Mouse (Mus musculus) intestine, embryonic 14.5 days (tissue): Measurements from ENCODE around the gene Ppl. TPM values are rescaled to one million over a fixed set of nuclear protein-coding genes. Genes with fewer than 3 reads are reported as not detected.
A peak's percentile ranks its signal among the peaks of the same experiment; 100 is the strongest.

Experiments
- ATAC-seq: fragments of 200-750 bp; cut with Nextera tagmentation; replicated peaks from 2 replicates; pipeline ENCODE4 v1.8.0; 2017; ENCODE audit warnings: low read depth, moderate number of reproducible peaks, moderate TSS enrichment, moderate library complexity; ENCODE audit not compliant: low FRiP score, low TSS enrichment
- DNase-seq: peaks from one replicate; pipeline ENCODE4 v3.0.0-alpha.2; 2018; ENCODE audit warnings: low spot score
- H3K27ac ChIP-seq: fragments of 300-500 bp; sonication (generic); 2 replicates; pipeline ENCODE4 v1.5.1; 2014; ENCODE audit warnings: low read depth, mild to moderate bottlenecking, control low read depth
- H3K27me3 ChIP-seq: fragments of 300-500 bp; sonication (generic); replicated peaks from 2 replicates; pipeline ENCODE4 v1.6.1; 2014; ENCODE audit warnings: low read length, control low read depth; ENCODE audit not compliant: control insufficient read depth, insufficient read depth
- H3K36me3 ChIP-seq: fragments of 300-500 bp; sonication (generic); 2 replicates; pipeline ENCODE4 v1.6.1; 2014; ENCODE audit warnings: low read length, control low read depth; ENCODE audit not compliant: control insufficient read depth, insufficient read depth
- H3K4me1 ChIP-seq: fragments of 300-500 bp; sonication (generic); replicated peaks from 2 replicates; pipeline ENCODE4 v1.6.1; 2014; ENCODE audit warnings: low read length, control low read depth, mixed read lengths; ENCODE audit not compliant: control insufficient read depth, insufficient read depth
- H3K4me2 ChIP-seq: fragments of 300-500 bp; sonication (generic); 2 replicates; pipeline ENCODE4 v1.6.1; 2014; ENCODE audit warnings: low read length
- H3K4me3 ChIP-seq: fragments of 300-500 bp; sonication (generic); 2 replicates; pipeline ENCODE4 v1.5.1; 2014; ENCODE audit warnings: low read depth, low read length, control low read depth, mixed read lengths
- H3K9ac ChIP-seq: fragments of 300-500 bp; sonication (generic); 2 replicates; pipeline ENCODE4 v1.6.1; 2014; ENCODE audit warnings: mild to moderate bottlenecking, low read length
- H3K9me3 ChIP-seq: fragments of 300-500 bp; sonication (generic); 2 replicates; pipeline ENCODE4 v1.6.1; 2016; ENCODE audit warnings: low read length, control low read depth; ENCODE audit not compliant: control insufficient read depth
- WGBS: fragments of 180-500 bp; shearing (Covaris S2); extraction: QIAGEN DNeasy Blood & Tissue Kit; methylation state at CpG from one replicate; pipeline ENCODE4 v1.1.7; 2014; 5-methylcytosine and 5-hydroxymethylcytosine counted together
- polyA plus RNA-seq: library from polyadenylated mRNA; unstranded; fragments of >200 nt; fragmentation: Nextera tagmentation; extraction: Ambion mirVana; gene quantifications from 2 replicates; pipeline ENCODE4 v1.2.1, GENCODE M21; 2014

Ppl gene
- polyA plus RNA-seq, 1 experiment from 2014 or later = 5.4 TPM

- Histone ChIP-seq H3K36me3 (no peaks in the 10 kb centered on the region), H3K4me1 (no peaks in the 10 kb centered on the region), H3K27ac (no peak overlapping the region), H3K9me3 (no peaks in the 10 kb centered on the region), H3K4me2 (no peak overlapping the region), H3K27me3 (no peaks in the 10 kb centered on the region), H3K9ac (no peak overlapping the region), H3K4me3 (no peak overlapping the region)
- ATAC-seq (no peak), DNase-seq (no peak)
- 55% methylated on average over 6 of the region's 6 CpGs for WGBS
These were observed 21.2 kb upstream of the Ppl start for GRCm38 (mm10) chr16:5153299-5154026.

DNA sequence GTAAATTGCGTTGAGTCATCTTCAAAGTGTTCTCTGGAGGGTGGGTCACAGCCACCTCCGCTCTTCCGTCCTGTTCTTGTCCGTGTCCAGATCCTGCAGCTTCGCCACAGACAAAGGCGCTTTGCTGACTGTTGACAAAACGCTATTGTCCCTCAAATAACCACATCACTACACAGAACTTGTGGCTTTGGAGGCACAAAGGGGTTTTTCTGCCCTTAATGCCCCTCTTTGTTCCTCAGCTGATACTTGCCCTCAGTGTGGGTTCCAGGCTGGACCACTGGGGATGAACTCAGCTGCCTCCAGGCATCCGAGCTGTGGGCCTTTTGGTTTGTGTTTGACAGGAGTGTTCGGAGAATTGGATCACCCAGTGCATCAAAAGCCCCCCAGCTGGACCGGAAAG lies 18.3 kb upstream of the Ppl start:
- Histone ChIP-seq H3K27ac (no peak overlapping the region), H3K36me3 (no peaks in the 10 kb centered on the region), H3K4me3 (no peak overlapping the region), H3K27me3 (0 out of 2 replicates have a peak, but pooled peaks cover 4% of the 10 kb centered on the region), H3K9ac (no peak overlapping the region), H3K4me2 (no peak overlapping the region), H3K4me1 (0 out of 2 replicates have a peak, but pooled peaks cover 8% of the 10 kb centered on the region), H3K9me3 (no peaks in the 10 kb centered on the region)
- DNase-seq (no peak), ATAC-seq (no peak)
- 74% methylated on average over 10 of the region's 10 CpGs for WGBS

GRCm38 (mm10) chr16:5147037-5147385 lies 14.8 kb upstream of the Ppl start, which contains the start of gene Sec14l5:
Gene Sec14l5, plus strand, starts transcription at chr16:5147109.
- Histone ChIP-seq H3K4me2 (peak within 1 kb of the TSS; percentile 58), H3K4me3 (peak within 1 kb of the TSS; percentile 28), H3K4me1 (0 out of 2 replicates have a peak, but pooled peaks cover 8% of the 10 kb centered on the region), H3K27ac (no peak within 1 kb of the TSS), H3K27me3 (0 out of 2 replicates have a peak, but pooled peaks cover 4% of the 10 kb centered on the region), H3K36me3 (no peaks in the 10 kb centered on the region), H3K9ac (no peak within 1 kb of the TSS), H3K9me3 (no peaks in the 10 kb centered on the region)
- no peak; the same call in 1 of the 2 replicates for ATAC-seq
- WGBS = 16% methylated on average over 13 of the region's 13 CpGs
- no peak for DNase-seq

DNA sequence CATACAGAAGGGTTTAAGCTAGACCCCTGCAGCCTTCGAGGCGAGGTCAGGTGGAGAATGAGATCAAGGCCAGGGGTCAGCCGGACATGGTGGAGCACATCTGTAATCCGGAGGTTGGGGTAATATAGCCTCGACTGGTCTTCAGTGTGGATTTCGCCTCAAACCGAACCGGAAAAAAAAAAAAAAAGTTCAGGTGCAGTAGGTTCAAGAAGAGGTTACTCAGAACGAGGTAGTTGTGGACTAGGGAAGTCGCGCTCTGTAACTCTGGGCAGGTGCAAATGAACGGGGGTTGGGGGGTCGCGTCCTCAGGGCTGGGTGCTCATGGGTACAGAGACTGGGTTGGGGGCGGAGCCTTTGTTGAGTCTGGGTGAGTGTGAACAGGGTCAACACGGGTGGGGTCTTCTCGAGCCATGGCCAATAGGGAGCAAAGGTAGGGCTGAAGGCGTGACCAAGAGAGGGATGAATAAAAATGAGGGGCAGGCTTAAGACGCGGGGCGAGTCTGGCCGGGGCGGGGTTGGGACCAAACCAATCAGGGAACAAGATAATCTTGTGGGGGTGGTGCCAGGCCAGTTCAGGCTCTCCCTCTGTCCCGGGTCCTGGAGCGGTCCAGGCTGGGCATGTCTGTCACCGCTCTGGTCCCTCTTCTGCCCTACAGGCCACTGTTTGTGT lies 14.3 kb upstream of the Ppl start:
- no peak overlapping the region for H3K27ac ChIP-seq
- H3K4me1 ChIP-seq = 0 out of 2 replicates have a peak, but pooled peaks cover 8% of the 10 kb centered on the region
- peak; percentile 82 for DNase-seq
- no peak overlapping the region for H3K9ac ChIP-seq
- H3K4me3 ChIP-seq = peak overlapping the region; percentile 28
- no peaks in the 10 kb centered on the region for H3K36me3 ChIP-seq
- H3K4me2 ChIP-seq = peak overlapping the region; percentile 58
- H3K9me3 ChIP-seq = no peaks in the 10 kb centered on the region
- WGBS = 3% methylated on average over 25 of the region's 26 CpGs
- H3K27me3 ChIP-seq = 0 out of 2 replicates have a peak, but pooled peaks cover 4% of the 10 kb centered on the region
- peak; percentile 91 for ATAC-seq

DNA sequence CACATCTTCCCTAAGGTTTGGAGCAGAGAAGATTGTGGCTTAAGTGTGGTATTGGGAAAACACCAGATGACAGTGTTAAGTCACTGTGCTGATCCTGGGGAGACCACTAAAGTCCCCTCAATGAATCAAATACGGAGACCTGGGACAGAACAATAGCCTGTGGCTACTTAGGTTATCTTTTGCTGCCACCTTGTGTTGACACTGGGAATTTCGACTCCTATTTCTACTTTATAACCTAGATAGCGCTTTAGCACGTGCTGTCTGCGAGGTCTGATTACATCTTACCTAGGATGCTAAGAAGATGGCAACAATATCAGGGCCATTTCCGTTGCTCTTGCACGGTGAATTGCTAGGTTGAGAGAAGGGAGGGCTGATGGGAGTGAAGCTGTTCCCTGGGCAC lies 13.3 kb upstream of the Ppl start:
- Histone ChIP-seq H3K27ac (no peak overlapping the region), H3K36me3 (no peaks in the 10 kb centered on the region), H3K4me1 (0 out of 2 replicates have a peak, but pooled peaks cover 8% of the 10 kb centered on the region), H3K9me3 (no peaks in the 10 kb centered on the region), H3K27me3 (0 out of 2 replicates have a peak, but pooled peaks cover 4% of the 10 kb centered on the region), H3K4me3 (no peak overlapping the region), H3K4me2 (no peak overlapping the region), H3K9ac (no peak overlapping the region)
- ATAC-seq (no peak; the same call in 1 of the 2 replicates), DNase-seq (peak; percentile 89)
- WGBS = 0% methylated on average over 7 of the region's 7 CpGs

DNA sequence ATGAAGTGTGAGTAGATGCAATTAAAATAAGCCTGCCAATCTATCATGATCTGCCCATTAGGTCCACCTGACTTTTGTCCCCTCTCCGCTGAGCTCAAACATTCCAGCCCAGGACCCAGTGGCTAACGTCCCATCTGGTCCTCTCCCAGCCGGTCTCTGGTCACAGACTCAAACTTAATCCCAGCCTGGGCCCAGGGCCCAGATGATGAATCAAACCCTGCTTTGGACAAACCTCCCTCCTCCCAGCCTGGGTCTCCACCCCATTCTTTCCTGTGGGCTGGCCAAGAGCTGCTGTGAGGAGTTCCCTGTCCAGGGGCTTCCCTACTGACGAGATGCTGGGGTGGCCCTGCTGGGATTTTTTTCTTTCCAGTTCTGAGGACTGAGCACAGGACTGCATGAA lies 7.5 kb upstream of the Ppl start:
- no peak for DNase-seq
- WGBS = 35% methylated on average over 4 of the region's 4 CpGs
- no peak overlapping the region for H3K9ac ChIP-seq
- ATAC-seq = no peak
- no peaks in the 10 kb centered on the region for H3K27me3 ChIP-seq
- no peaks in the 10 kb centered on the region for H3K9me3 ChIP-seq
- H3K4me1 ChIP-seq = no peaks in the 10 kb centered on the region; the same call in 1 of the 2 replicates
- no peak overlapping the region for H3K4me2 ChIP-seq
- no peak overlapping the region for H3K27ac ChIP-seq
- no peaks in the 10 kb centered on the region for H3K36me3 ChIP-seq
- H3K4me3 ChIP-seq = no peak overlapping the region

- Histone ChIP-seq H3K4me1 (peaks cover 3% of the 10 kb centered on the region; the same call in 1 of the 2 replicates), H3K9me3 (no peaks in the 10 kb centered on the region), H3K4me2 (no peak overlapping the region), H3K36me3 (no peaks in the 10 kb centered on the region), H3K27me3 (peaks cover 18% of the 10 kb centered on the region), H3K27ac (no peak overlapping the region), H3K9ac (no peak overlapping the region), H3K4me3 (no peak overlapping the region)
- ATAC-seq (no peak), DNase-seq (no peak)
- 56% methylated on average over 12 of the region's 12 CpGs for WGBS
These were observed 4.9 kb upstream of the Ppl start for GRCm38 (mm10) chr16:5137006-5137540.

GRCm38 (mm10) chr16:5136505-5136904 lies 4.3 kb upstream of the Ppl start:
- ATAC-seq (no peak), DNase-seq (no peak)
- Histone ChIP-seq H3K9ac (no peak overlapping the region), H3K9me3 (no peaks in the 10 kb centered on the region), H3K4me3 (no peak overlapping the region), H3K27me3 (peaks cover 24% of the 10 kb centered on the region), H3K36me3 (no peaks in the 10 kb centered on the region), H3K4me1 (peaks cover 6% of the 10 kb centered on the region; the same call in 1 of the 2 replicates), H3K4me2 (no peak overlapping the region), H3K27ac (no peak overlapping the region)
- WGBS = 10% methylated on average over 4 of the region's 4 CpGs
